Mouse (Mus musculus): ENCODE measurements around the gene Ndufs2.

Ndufs2 gene

DNA sequence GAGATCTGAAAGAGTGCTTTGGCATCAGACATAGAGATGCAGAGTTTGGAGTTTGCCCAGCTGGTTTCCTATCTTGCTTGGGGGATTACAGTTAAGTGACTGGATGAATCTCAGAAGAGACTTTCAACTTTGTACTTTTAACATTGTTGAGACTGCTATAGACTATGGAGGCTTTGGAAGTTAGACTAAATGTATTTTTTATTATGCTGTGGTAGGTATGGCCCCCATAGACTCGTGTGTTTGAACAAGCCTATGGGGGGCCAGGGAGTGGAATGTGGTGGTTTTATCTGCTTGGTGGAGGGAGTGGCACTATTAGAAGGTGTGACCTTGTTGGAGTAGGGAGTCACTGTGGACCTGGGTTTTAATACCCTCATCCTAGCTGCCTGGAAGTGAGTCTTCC lies 51.7 kb downstream of the Ndufs2 start:
- no peak for DNase-seq (ENCODE audit: low read depth, low spot score)

DNA sequence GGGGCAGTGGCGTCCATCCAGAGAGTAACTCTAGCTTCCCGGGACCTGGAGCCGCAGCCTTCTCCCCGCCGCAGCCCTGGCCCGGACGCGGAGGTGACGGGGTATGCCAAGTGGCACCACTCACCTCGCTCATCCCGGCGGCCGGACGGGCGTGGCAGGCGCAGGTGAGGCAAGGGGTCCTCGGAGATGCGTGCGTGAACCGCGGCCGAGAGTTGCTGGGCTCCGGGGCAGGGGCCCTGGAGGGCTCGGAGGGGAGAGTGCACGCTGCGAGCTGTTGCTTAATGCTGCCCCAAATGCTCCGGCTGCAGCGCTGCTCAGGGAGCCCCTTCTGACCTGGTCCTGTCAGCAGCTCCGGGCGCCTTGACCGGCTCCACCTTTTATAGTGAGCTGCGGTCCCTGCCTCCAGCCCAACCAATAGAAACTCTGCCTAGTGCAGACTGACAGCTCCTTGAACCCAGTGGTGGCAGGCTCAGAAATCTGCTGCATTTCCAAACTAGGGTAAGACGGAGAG lies 55.2 kb downstream of the Ndufs2 start, which contains the start of gene Pcp4l1:
Pcp4l1 (minus strand) TSS at position 382 of the 511 bp plus-strand sequence.
- no peak for DNase-seq (ENCODE audit: low read depth, low spot score)

DNA sequence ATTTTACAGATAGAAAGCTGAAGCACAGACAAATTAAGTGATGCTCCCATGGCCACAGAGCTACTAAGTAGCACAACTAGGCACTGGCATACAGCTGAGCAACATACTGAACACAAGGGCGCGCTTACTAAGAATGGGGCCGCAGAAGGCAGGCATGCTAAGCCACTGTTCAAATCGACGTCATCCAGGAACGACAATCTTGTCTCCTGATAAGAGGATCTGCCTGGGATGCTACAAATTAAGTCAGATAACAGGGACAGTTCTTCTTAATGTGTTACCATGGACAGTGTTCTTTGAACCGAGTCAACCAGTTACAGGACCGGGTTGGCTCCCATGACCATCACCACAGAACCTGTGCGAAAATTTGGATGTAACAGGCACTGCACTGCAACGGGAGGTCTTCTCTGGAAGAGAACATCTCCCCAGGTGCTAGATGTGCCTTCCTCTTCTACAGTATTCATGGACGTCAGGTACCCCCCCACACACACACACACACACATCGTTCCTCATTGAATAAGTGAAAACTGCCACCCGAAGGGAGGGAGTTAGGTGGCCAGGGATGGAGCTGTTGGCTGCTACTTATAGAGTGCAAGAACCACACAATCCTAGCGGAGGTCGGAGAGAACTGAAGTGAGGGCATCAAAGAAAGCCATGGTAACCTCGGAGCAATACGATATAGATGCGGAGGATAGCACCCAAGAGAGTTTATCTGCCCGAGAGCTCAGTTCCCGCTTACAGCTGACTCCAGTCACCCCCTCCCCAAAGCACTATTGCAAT lies 56.0 kb downstream of the Ndufs2 start:
- no peak for DNase-seq (ENCODE audit: low read depth, low spot score)

DNA sequence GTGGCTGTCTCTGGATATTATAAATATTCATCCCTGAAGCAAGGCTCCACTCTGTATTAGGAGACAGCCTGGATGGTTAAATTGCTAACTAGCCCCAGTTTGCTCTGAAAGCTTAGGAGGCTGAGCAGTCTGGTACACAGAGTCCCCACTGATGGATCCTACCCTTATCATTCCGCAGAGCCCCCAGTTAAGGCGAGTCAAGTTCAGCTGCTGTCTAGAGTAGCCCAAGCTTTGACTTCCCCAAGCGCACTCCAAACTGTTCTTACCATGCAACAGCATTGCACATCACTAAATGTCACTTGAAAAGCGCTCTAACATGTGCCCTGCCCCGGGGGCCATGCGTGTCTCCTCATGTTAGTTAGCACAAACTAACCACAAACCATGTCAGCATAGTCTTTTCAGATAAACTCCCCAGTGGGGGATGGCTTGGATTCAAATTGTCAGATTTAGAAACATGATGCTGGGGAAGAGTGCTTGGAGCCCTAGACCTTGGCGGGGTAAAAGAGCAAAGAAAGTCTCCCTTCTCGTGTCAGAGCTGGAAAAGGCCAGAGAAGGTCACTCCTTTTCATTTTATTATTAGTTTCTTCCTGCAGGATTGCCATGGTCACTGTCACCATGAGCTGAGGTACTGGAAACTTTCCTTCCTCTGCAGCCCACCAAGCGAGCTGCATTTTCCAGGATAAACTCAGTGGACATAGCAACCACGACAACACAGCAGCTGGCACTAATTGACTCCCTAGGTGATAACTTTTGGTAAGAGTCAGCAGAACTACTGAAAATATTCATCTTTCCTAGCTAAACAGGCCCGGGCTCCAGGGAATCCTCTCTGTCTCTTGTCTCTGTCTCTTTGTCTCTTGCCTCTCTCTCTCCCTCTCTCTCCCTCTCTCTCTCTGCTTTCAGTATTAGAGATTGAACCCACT lies 57.0 kb downstream of the Ndufs2 start:
- DNase-seq (ENCODE audit: low read depth, low spot score), result no peak

DNA sequence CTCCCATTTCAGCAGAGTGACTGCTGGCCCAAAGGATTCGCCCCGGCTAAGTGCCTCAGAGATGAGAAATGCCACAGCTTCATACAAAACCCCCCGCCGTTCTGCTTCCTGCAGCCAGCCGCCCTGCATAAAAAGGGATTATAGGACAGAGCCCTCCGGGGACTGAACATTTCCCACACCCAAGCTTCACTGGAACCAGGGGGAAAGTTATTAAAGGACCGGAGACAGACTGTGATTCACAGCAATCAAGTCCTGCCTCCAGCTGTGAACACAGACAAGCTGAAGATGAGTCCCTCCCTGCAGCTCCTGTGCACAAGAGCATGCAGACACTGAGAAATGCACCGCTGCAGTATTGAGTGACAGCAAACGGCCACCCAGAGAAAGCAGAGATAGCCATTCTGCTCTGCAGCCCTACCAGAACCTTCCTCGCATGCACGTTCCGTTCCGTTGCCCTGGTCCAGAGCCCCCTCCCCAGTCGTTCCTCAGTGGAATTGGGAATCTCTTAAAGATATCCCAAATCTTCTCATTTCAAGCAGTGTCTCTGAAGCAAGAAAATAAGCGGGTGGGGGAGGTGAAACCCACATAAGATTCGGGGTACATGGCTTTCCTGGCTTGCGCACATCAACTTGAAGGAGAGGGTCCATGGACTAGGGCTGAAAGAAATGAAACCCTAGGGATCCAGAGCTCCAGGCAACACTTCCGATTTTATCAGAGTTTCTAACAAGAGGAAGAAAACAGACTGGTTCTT lies 57.9 kb downstream of the Ndufs2 start:
- DNase-seq (ENCODE audit: low read depth, low spot score), result no peak

DNA sequence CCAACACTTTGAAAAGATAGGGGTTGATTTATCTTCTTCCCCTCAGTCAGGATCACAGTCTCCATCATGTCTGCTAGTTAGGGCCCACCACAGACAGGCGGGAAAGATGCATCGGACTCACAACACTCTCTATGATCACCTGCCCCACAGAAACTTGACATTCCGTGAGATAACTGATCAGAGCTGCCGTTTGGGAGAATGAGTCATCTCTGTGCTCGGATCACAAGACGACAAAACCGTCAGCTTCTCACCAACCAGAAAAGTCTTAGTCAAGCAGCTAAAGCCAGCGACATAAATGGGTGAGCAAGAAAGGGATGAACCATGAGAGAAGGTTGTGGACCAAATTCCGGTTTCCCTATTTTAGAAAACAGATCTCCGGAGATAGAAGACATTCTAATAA lies 58.9 kb downstream of the Ndufs2 start:
- DNase-seq (ENCODE audit: low read depth, low spot score), result no peak

DNA sequence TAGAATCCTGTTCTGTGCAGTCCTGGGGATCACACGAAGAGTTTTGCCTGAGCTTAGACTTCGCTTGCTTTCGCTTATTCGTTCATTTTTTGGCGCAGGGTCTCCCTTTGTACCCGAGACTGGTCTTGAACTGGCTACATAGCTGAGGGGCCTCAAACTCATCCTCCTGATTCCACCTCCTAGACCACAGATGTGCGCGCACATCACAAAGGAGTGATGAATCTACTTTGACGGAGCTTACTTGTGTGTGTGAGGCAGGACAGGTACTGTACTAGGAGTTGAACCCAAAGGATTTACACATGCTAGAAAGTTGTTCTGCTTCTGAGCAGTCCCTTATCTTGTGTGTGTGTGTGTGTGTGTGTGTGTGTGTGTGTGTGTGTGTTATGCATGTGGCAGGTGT lies 60.4 kb downstream of the Ndufs2 start:
- DNase-seq (ENCODE audit: low read depth, low spot score), result no peak

DNA sequence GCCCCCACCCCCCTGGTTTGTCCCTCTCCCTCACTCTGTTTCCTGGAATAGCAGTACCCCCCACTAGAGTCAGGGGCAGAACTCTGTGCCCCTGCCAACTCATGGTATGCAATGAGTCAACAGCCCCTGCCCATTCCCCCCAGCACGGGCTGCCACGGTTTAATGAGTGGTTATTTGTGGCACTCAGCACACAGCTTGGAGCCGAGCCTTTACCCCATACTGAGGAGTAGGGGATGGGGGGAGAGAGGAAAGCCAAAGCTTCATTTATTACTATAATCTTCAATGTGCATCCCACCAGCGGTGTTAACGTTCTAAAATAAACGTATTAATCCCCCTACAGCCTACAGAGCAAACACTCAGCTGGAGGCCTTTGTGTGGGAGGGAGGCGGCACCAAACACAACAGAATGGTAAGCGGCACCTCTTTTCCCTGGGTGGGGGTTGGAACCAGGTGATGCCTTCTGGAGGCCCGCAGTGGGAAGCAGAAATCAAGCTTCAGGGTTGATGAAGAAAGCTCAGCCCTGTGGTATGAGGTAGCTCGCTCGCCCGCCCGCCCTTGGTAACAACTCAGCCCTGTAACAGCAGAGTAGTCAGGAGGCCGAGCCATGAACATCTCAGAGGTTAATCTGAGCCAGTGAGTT lies 61.6 kb downstream of the Ndufs2 start:
- DNase-seq (ENCODE audit: low read depth, low spot score), result no peak

DNA sequence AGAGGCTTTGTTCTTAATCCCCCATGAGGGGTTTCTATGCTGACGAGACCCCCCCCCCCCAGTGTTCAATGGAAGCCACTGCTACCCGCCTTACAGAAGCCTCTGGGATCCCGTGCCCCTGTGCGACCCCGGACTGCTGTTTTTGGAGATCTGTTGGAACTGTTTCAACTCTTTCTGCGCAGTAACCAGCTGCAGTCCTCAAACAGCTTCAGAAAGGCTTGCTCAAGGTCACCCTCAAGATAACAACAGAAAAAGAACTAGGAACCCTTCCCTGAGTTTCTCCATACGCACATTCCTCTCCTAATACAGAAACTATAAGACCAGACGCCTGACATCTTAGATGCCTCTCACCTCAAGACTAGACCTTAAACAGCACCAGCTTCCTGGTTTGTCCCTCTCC lies 62.1 kb downstream of the Ndufs2 start:
- no peak for DNase-seq (ENCODE audit: low read depth, low spot score)

DNA sequence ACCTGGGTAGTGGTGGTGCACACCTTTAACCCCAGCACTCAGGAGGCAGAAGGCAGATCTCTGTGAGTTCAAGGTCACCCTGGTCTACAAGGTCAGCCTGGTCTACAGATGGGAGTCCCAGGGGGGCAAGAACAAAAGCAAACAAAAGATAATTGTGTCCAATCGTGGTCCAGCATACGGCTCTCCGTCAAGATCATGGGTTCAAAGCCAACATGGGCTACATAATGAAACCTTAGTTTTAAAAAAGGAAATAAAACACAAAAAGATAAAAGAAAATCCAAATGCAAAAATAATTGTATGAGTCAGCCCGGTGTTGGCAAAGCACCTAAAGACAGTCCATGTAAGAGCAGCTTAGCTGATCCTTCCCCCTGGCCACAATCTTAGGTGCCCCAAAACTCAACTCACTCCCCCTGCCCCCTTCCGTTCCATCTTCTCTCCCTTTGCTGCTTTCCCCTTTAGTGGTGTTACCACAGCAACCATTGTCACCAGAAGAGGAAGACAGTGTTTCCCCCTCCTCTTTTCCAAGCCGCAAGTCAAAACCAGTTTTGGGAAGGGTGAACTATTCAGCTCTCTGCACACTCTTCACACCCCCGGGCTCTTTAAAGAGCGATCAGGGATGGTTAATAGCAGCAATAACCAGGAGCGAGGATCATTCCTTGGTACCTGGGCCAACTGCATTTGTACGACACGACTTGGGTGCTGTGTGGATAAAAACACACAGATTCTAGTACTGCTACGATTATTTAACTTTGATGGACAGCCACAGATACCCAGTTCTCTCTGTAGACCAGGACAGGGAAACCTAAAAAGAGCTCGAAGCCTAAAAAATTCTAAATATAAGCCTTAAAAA lies 63.1 kb downstream of the Ndufs2 start:
- no peak for DNase-seq (ENCODE audit: low read depth, low spot score)

DNA sequence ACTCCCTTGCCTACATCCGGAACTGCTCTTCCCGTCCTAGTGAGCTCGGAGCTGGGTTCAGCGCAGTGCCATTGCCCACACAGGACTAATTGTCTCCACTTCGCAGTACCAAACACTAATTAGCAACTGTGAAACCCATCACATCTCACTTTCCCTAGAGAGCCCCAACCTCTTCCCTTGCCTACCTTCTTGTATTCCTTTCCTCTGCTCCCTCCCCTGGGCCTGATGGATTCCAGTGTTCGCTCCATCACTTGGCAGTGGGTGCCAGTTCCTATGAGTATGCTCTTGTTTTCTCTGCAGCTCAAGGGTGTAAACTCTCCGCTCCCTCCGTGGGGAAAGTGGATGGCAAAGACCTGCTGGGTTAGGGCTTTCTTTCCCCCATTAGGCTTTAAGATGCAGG lies 65.5 kb downstream of the Ndufs2 start:
- no peak for DNase-seq (ENCODE audit: low read depth, low spot score)
